Mouse (Mus musculus) intestine, embryonic 16.5 days (tissue): ENCODE measurements around the gene Pou2f1. TPM values are rescaled to one million over a fixed set of nuclear protein-coding genes. Genes with fewer than 3 reads are reported as not detected.
A peak's percentile ranks its signal among the peaks of the same experiment; 100 is the strongest.

ENCODE experiments used
- ATAC-seq: fragments of 200-750 bp; cut with Nextera tagmentation; 2 replicates; pipeline ENCODE4 v1.8.0; 2017; ENCODE audit warnings: moderate TSS enrichment, moderate library complexity
- H3K27ac ChIP-seq: fragments of 300-500 bp; sonication (generic); 2 replicates; pipeline ENCODE4 v1.5.1; 2014; ENCODE audit warnings: mild to moderate bottlenecking, low read length
- H3K27me3 ChIP-seq: fragments of 300-500 bp; sonication (generic); replicated peaks from 2 replicates; pipeline ENCODE4 v1.6.1; 2014; ENCODE audit warnings: low read length, control low read depth, mixed read lengths; ENCODE audit not compliant: control insufficient read depth, insufficient read depth
- H3K36me3 ChIP-seq: fragments of 300-500 bp; sonication (generic); 2 replicates; pipeline ENCODE4 v1.6.1; 2014; ENCODE audit warnings: low read length, control low read depth; ENCODE audit not compliant: control insufficient read depth, insufficient read depth
- H3K4me1 ChIP-seq: fragments of 300-500 bp; sonication (generic); 2 replicates; pipeline ENCODE4 v1.6.1; 2014; ENCODE audit warnings: low read length, control low read depth, mixed read lengths; ENCODE audit not compliant: control insufficient read depth, insufficient read depth
- H3K4me2 ChIP-seq: fragments of 300-500 bp; sonication (generic); 2 replicates; pipeline ENCODE4 v1.6.1; 2014; ENCODE audit warnings: low read depth, low read length, control low read depth
- H3K4me3 ChIP-seq: fragments of 300-500 bp; sonication (generic); 2 replicates; pipeline ENCODE4 v1.5.1; 2014; ENCODE audit warnings: mild to moderate bottlenecking, low read length
- H3K9ac ChIP-seq: fragments of 300-500 bp; sonication (generic); 2 replicates; pipeline ENCODE4 v1.6.1; 2014; ENCODE audit warnings: low read depth, low read length
- H3K9me3 ChIP-seq: fragments of 300-500 bp; sonication (generic); 2 replicates; pipeline ENCODE4 v1.6.1; 2016; ENCODE audit warnings: low read length, control low read depth; ENCODE audit not compliant: control insufficient read depth
- WGBS: fragments of 180-500 bp; shearing (Covaris S2); extraction: QIAGEN DNeasy Blood & Tissue Kit; methylation state at CpG from one replicate; pipeline ENCODE4 v1.1.7; 2014; 5-methylcytosine and 5-hydroxymethylcytosine counted together
- polyA plus RNA-seq: library from polyadenylated mRNA; unstranded; fragments of >200 nt; fragmentation: Nextera tagmentation; extraction: Ambion mirVana; gene quantifications from 2 replicates; pipeline ENCODE4 v1.2.1, GENCODE M21; 2015

Pou2f1 gene
- polyA plus RNA-seq, 1 experiment from 2014 or later = 8.4 TPM

GRCm38 (mm10) chr1:165829890-165830289 is 172.6 kb downstream of the Pou2f1 start:
- no peak overlapping the region for H3K4me3 ChIP-seq
- H3K4me2 ChIP-seq = no peak overlapping the region
- 91% methylated on average over 5 of the region's 5 CpGs for WGBS
- H3K36me3 ChIP-seq = no peaks in the 10 kb centered on the region
- ATAC-seq = no peak
- H3K9me3 ChIP-seq = no peaks in the 10 kb centered on the region
- 0 out of 2 replicates have a peak, but pooled peaks cover 4% of the 10 kb centered on the region for H3K4me1 ChIP-seq
- H3K27ac ChIP-seq = no peak overlapping the region
- no peaks in the 10 kb centered on the region for H3K27me3 ChIP-seq
- no peak overlapping the region for H3K9ac ChIP-seq

GRCm38 (mm10) chr1:165828615-165829014 is 173.9 kb downstream of the Pou2f1 start:
- Histone ChIP-seq H3K4me2 (no peak overlapping the region), H3K27me3 (no peaks in the 10 kb centered on the region), H3K36me3 (no peaks in the 10 kb centered on the region), H3K9ac (no peak overlapping the region), H3K4me1 (no peaks in the 10 kb centered on the region), H3K9me3 (no peaks in the 10 kb centered on the region), H3K27ac (no peak overlapping the region), H3K4me3 (no peak overlapping the region)
- WGBS = 88% methylated on average over 6 of the region's 6 CpGs
- no peak for ATAC-seq

- Histone ChIP-seq H3K27me3 (no peaks in the 10 kb centered on the region), H3K4me1 (no peaks in the 10 kb centered on the region), H3K27ac (no peak overlapping the region), H3K9ac (no peak overlapping the region), H3K9me3 (no peaks in the 10 kb centered on the region), H3K4me2 (no peak overlapping the region), H3K36me3 (no peaks in the 10 kb centered on the region), H3K4me3 (no peak overlapping the region)
- ATAC-seq = no peak
- WGBS = 81% methylated on average over 5 of the region's 5 CpGs
Observed at GRCm38 (mm10) chr1:165828173-165828572, 174.3 kb downstream of the Pou2f1 start.

- ATAC-seq = no peak
- no peak overlapping the region for H3K4me2 ChIP-seq
- H3K36me3 ChIP-seq = no peaks in the 10 kb centered on the region
- peaks cover 3% of the 10 kb centered on the region; the same call in 1 of the 2 replicates for H3K4me1 ChIP-seq
- WGBS = 83% methylated on average over 2 of the region's 2 CpGs
- no peak overlapping the region for H3K9ac ChIP-seq
- no peak overlapping the region for H3K27ac ChIP-seq
- no peaks in the 10 kb centered on the region for H3K9me3 ChIP-seq
- no peak overlapping the region for H3K4me3 ChIP-seq
- H3K27me3 ChIP-seq = no peaks in the 10 kb centered on the region; the same call in 1 of the 2 replicates
Observed at GRCm38 (mm10) chr1:165822031-165822430, 180.4 kb downstream of the Pou2f1 start.

GRCm38 (mm10) chr1:165819147-165819546 is 183.3 kb downstream of the Pou2f1 start:
- ATAC-seq = no peak
- Histone ChIP-seq H3K27me3 (no peaks in the 10 kb centered on the region; the same call in 1 of the 2 replicates), H3K36me3 (no peaks in the 10 kb centered on the region), H3K4me3 (no peak overlapping the region), H3K4me1 (peaks cover 3% of the 10 kb centered on the region; the same call in 1 of the 2 replicates), H3K4me2 (no peak overlapping the region), H3K9me3 (no peaks in the 10 kb centered on the region), H3K9ac (no peak overlapping the region), H3K27ac (no peak overlapping the region)
- 83% methylated on average over 4 of the region's 4 CpGs for WGBS

- Histone ChIP-seq H3K4me3 (no peak overlapping the region), H3K36me3 (no peaks in the 10 kb centered on the region), H3K4me2 (no peak overlapping the region), H3K27me3 (no peaks in the 10 kb centered on the region; the same call in 1 of the 2 replicates), H3K9me3 (no peaks in the 10 kb centered on the region), H3K27ac (no peak overlapping the region), H3K9ac (no peak overlapping the region), H3K4me1 (peaks cover 3% of the 10 kb centered on the region; the same call in 1 of the 2 replicates)
- ATAC-seq = peak; percentile 83
- WGBS = 47% methylated on average over 8 of the region's 8 CpGs
Observed at GRCm38 (mm10) chr1:165818145-165818860, 184.2 kb downstream of the Pou2f1 start.

GRCm38 (mm10) chr1:165817264-165817663 is 185.2 kb downstream of the Pou2f1 start:
- Histone ChIP-seq H3K9me3 (no peaks in the 10 kb centered on the region), H3K36me3 (no peaks in the 10 kb centered on the region), H3K4me2 (no peak overlapping the region), H3K27me3 (no peaks in the 10 kb centered on the region; the same call in 1 of the 2 replicates), H3K4me1 (peaks cover 3% of the 10 kb centered on the region; the same call in 1 of the 2 replicates), H3K4me3 (no peak overlapping the region), H3K9ac (no peak overlapping the region), H3K27ac (no peak overlapping the region)
- 32% methylated on average over 9 of the region's 9 CpGs for WGBS
- no peak; the same call in 1 of the 2 replicates for ATAC-seq

- Histone ChIP-seq H3K36me3 (no peaks in the 10 kb centered on the region), H3K4me3 (no peak overlapping the region), H3K4me1 (peaks cover 3% of the 10 kb centered on the region; the same call in 1 of the 2 replicates), H3K9ac (no peak overlapping the region), H3K27me3 (no peaks in the 10 kb centered on the region; the same call in 1 of the 2 replicates), H3K27ac (no peak overlapping the region), H3K4me2 (no peak overlapping the region), H3K9me3 (no peaks in the 10 kb centered on the region)
- ATAC-seq = no peak
- WGBS = 76% methylated on average over 9 of the region's 9 CpGs
Observed at GRCm38 (mm10) chr1:165816391-165816790, 186.1 kb downstream of the Pou2f1 start.
